Mouse (Mus musculus) thymus, adult 2 months (tissue): ENCODE measurements around the gene Ucp3. TPM values are rescaled to one million over a fixed set of nuclear protein-coding genes. Genes with fewer than 3 reads are reported as not detected.

Experiments
- DNase-seq: peaks from one replicate; pipeline ENCODE4 v3.0.0; 2021
- H3K27ac ChIP-seq: fragments of 200-500 bp; 2 replicates; pipeline ENCODE4 v1.5.1; 2012; ENCODE audit warnings: low read length, control low read depth; ENCODE audit not compliant: control insufficient read depth, insufficient read depth
- H3K27me3 ChIP-seq: fragments of 200-500 bp; 2 replicates; pipeline ENCODE4 v1.6.1; 2012; ENCODE audit warnings: mild to moderate bottlenecking, low read length, moderate library complexity, mixed read lengths; ENCODE audit not compliant: control insufficient read depth, insufficient read depth
- H3K36me3 ChIP-seq: fragments of 200-500 bp; 2 replicates; pipeline ENCODE4 v1.6.1; 2012; ENCODE audit warnings: mild to moderate bottlenecking, low read length, moderate library complexity; ENCODE audit not compliant: control insufficient read depth, insufficient read depth
- H3K4me1 ChIP-seq: fragments of 200-500 bp; replicated peaks from 2 replicates; pipeline ENCODE4 v1.6.1; 2012; ENCODE audit warnings: low read length; ENCODE audit not compliant: control insufficient read depth, insufficient read depth
- H3K4me3 ChIP-seq: fragments of 200-500 bp; 2 replicates; pipeline ENCODE4 v1.5.1; 2012; ENCODE audit warnings: mild to moderate bottlenecking, low read length, control low read depth, moderate library complexity; ENCODE audit not compliant: control insufficient read depth, insufficient read depth
- CTCF ChIP-seq: fragments of 200-500 bp; IDR thresholded peaks from 2 replicates; pipeline ENCODE4 v1.5.1; 2012; ENCODE audit warnings: mild to moderate bottlenecking, control low read depth, low read length, moderate library complexity, borderline replicate concordance; ENCODE audit not compliant: control insufficient read depth, poor library complexity, insufficient read depth; ENCODE audit errors: extremely low read depth
- POLR2A ChIP-seq: fragments of 200-500 bp; IDR thresholded peaks from 2 replicates; pipeline ENCODE4 v1.6.1; 2012; ENCODE audit warnings: mild to moderate bottlenecking, low read length, control low read depth, moderate library complexity; ENCODE audit not compliant: control insufficient read depth, poor library complexity, insufficient read depth; ENCODE audit errors: extremely low read depth
- WGBS: fragments of 180-500 bp; shearing (Covaris S2); methylation state at CpG from one replicate; pipeline ENCODE4 v1.1.7; 2018; 5-methylcytosine and 5-hydroxymethylcytosine counted together
- polyA plus RNA-seq: library from polyadenylated mRNA; depleted of rRNA; stranded (reverse); fragments of >200 nt; gene quantifications from 2 replicates; pipeline ENCODE4 v1.2.3, GENCODE M21; 2012

The Ucp3 gene
- polyA plus RNA-seq, 1 experiment, result 7.0 TPM

DNA sequence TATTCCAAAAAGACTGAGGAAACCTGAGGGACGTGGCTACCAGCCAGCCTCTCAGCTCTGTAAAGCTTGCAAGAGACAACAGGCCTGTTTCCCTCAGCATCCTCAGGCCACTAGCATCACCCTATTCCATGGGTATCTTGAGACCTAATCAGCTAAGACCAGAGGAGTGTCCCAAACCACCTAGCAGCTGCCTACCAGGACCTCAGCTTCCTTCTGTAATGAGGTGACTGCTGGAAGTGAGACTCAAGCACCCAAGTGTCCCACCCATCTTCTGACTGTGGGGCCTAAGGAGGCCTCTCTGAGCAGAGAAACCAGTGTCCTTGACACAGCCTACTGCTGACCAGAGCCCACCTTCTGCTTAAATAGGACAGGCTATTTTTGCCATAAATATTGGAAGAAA is 3.3 kb upstream of the Ucp3 start:
- no peak for TF ChIP-seq CTCF
- TF ChIP-seq POLR2A, result no peak
- Histone ChIP-seq H3K36me3 (peaks cover 4% of the 10 kb centered on the region; the same call in 1 of the 2 replicates), H3K27me3 (no peaks in the 10 kb centered on the region), H3K27ac (no peak overlapping the region), H3K4me1 (peaks cover 6% of the 10 kb centered on the region; the same call in 1 of the 2 replicates), H3K4me3 (no peak overlapping the region)
- DNase-seq, result no peak
- 97% methylated on average over 1 of the region's 1 CpGs for WGBS

DNA sequence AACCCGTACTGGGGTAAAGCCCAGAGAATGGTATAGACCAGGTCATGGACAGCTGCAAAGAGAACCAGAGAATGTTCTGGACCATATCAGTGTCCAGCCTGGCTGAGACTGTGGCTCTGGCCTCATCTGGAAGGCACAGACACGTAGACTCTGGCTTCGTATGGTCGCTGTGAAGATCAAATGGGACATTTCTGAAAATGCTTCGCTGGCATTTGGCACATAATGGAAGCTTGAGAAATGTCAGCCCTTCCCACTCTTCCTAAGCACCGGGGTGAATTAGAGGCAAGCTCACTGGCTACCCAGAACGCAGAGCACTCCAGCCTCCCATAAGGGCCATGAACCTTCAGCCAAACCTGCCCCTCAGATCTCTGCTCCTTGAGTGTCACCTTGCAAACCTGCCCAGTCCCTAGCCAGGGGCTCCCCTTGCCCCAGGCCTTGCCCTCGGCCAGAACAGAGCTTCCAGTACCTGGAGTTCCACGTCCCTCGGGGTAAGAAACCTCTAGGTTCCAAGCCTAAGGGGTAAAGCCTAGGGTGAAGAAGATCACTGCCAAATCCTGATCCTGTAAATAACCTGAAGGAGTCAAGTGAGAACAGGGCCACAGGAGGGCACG is 1.9 kb upstream of the Ucp3 start:
- Histone ChIP-seq H3K27me3 (no peaks in the 10 kb centered on the region), H3K4me1 (peaks cover 6% of the 10 kb centered on the region; the same call in 1 of the 2 replicates), H3K36me3 (peaks cover 4% of the 10 kb centered on the region; the same call in 1 of the 2 replicates), H3K27ac (no peak overlapping the region), H3K4me3 (no peak overlapping the region)
- DNase-seq, result no peak
- WGBS, result 96% methylated on average over 11 of the region's 11 CpGs
- TF ChIP-seq CTCF (no peak), POLR2A (no peak)

DNA sequence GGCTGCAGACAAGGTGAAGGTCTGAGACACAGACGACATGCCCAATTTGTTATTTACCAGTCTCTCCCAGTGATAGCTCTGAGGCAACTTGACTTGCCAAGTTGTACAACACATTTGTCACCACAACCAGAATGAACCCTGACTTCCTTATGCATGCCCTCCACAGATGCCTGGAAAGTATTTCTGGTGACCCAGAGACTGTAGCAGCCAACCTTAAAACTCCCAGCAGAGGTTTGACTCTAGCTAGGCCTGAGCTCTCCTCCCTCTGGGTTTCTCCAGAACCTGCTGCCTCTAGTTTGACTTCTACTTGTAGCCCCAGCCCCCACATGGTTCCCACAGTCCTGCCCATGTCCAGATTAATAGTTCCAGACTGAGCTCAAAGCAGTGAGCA is 1.4 kb upstream of the Ucp3 start:
- Histone ChIP-seq H3K4me1 (peaks cover 6% of the 10 kb centered on the region; the same call in 1 of the 2 replicates), H3K36me3 (peaks cover 4% of the 10 kb centered on the region; the same call in 1 of the 2 replicates), H3K27me3 (no peaks in the 10 kb centered on the region), H3K4me3 (no peak overlapping the region), H3K27ac (no peak overlapping the region)
- WGBS, result 95% methylated on average over 1 of the region's 1 CpGs
- no peak for DNase-seq
- TF ChIP-seq CTCF, result no peak
- TF ChIP-seq POLR2A, result no peak

DNA sequence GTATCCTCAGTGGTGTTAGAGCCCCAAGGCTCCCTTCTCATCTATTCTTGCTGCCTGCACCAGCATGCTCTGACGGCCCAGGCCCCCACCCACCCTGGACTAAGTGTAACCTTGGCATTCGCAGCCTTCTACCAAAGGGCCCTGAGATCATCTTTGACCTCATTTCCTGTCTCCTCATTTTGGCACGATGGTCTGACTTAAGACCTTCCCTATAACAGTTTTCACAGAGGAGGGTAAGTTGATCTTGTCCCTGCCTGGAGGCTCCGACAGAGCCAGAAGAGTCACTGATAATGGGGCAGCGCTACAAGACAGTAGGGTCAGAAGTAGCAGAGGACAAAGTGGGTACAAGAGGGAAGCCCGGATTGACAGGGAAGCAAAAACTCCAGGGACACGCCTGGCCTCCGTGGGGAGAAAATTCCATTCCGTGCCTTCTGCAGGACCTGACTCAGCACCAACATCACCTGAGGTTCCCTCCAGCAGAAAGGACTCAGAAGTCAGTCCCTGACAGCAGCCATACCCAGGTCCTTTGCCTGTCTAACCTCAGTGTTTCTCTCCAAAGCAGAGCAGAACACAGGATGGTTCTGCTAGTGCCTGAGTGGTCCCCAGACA is 1.2 kb downstream of the Ucp3 start:
- no peak for TF ChIP-seq POLR2A
- no peak for TF ChIP-seq CTCF
- no peak for DNase-seq
- no peaks in the 10 kb centered on the region for H3K27me3 ChIP-seq
- H3K27ac ChIP-seq, result no peak overlapping the region
- 86% methylated on average over 9 of the region's 9 CpGs for WGBS
- H3K4me1 ChIP-seq, result peaks cover 6% of the 10 kb centered on the region; the same call in 1 of the 2 replicates
- no peak overlapping the region for H3K4me3 ChIP-seq
- H3K36me3 ChIP-seq, result peaks cover 4% of the 10 kb centered on the region; the same call in 1 of the 2 replicates

DNA sequence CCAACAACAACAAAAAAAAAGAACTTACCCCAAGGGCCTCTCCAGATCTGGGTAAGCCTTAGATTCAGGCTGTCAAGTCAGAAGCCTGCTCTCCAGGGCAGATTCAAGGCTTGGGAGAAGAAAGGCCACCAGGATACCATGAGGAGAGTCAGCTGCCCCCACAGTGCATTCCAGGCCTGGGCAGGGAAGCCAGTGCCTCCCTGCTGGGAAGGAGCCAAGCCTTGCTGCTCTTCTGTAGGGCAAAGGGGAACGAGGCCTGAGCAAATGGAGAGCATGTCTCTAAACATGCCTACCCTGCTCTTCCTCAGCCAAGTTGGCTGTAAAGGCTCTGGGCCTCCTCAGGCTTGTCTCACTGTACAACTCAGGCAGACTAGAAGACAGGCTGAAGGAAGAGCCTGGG is 1.9 kb downstream of the Ucp3 start:
- no peak for TF ChIP-seq POLR2A
- DNase-seq, result no peak

DNA sequence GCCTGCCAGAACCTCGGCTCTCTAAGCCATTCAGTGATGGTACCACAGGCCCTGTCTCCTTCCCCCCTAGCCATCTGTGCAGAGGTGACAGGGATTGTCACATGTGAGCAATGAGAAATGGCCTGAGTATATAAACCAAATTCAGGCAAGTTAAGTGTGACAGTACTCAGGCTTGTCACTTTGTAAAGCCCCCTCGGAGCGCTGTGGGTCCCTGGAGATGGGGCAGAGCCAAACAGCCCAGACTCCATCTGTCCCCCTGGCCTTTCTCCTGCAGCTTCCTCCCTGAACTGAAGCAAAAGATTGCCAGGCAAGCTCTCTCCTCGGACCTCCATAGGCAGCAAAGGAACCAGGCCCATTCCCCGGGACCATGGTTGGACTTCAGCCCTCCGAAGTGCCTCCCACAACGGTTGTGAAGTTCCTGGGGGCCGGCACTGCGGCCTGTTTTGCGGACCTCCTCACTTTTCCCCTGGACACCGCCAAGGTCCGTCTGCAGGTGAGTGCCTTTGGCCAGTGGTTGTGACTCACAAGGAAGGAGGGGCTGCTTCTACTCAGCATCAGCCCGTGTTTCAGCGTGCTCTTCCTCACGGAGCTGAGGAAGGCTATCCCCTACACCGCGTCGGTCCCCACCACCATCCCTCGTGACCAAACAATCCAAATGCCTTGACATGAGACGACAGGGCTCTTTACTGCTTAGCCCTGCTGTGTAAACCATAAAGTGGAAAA is 6.5 kb downstream of the Ucp3 start:
- Histone ChIP-seq H3K4me1 (peaks cover 5% of the 10 kb centered on the region; the same call in 1 of the 2 replicates), H3K36me3 (no peaks in the 10 kb centered on the region), H3K4me3 (no peak overlapping the region), H3K27ac (no peak overlapping the region), H3K27me3 (no peaks in the 10 kb centered on the region)
- TF ChIP-seq CTCF (no peak), POLR2A (no peak)
- WGBS, result 93% methylated on average over 20 of the region's 20 CpGs
- DNase-seq, result no peak

More for the DNA sequence above, 1.9 kb downstream of the Ucp3 start:
- 87% methylated on average over 1 of the region's 1 CpGs for WGBS
- peaks cover 6% of the 10 kb centered on the region; the same call in 1 of the 2 replicates for H3K4me1 ChIP-seq
- H3K36me3 ChIP-seq, result no peaks in the 10 kb centered on the region
- no peak overlapping the region for H3K27ac ChIP-seq
- no peaks in the 10 kb centered on the region for H3K27me3 ChIP-seq
- no peak overlapping the region for H3K4me3 ChIP-seq

DNA sequence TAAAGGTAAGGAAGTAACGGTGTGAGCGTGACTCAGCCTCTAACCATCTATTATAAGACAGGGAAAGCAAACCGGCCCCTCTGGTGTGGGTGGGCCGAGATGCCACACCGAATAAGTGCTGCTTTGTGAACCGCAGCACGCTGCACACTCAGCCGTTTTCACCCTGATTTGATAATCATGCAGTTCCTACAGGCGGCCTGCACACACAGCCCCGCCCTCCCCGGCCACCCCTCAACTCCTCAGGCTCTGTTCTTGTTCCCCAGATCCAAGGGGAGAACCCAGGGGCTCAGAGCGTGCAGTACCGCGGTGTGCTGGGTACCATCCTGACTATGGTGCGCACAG is 7.0 kb downstream of the Ucp3 start:
- no peak for DNase-seq
- no peaks in the 10 kb centered on the region for H3K27me3 ChIP-seq
- no peak overlapping the region for H3K27ac ChIP-seq
- 86% methylated on average over 15 of the region's 15 CpGs for WGBS
- H3K4me1 ChIP-seq, result peaks cover 5% of the 10 kb centered on the region; the same call in 1 of the 2 replicates
- H3K36me3 ChIP-seq, result no peaks in the 10 kb centered on the region
- no peak for TF ChIP-seq POLR2A
- no peak for TF ChIP-seq CTCF
- no peak overlapping the region for H3K4me3 ChIP-seq
